Mouse (Mus musculus) left cerebral cortex, postnatal 36 days (tissue): Measurements from ENCODE around the gene Borcs8. TPM values are rescaled to one million over a fixed set of nuclear protein-coding genes. Genes with fewer than 3 reads are reported as not detected.

Experiments used
- DNase-seq, 2 experiments: peaks; one replicate each; pipeline ENCODE4 v3.0.0; 2021 to 2022; ENCODE audit warnings: low spot score in 2 of 2, mixed read lengths in 1 of 2
- intact Hi-C: fragments of 180-260 bp; cut with DNase I; formaldehyde crosslinking; loops from one replicate; pipeline ENCODE4 v1.15.1; 2025
- microRNA-seq: library from miRNA; unstranded; fragments of <30 nt; microRNA quantifications from one replicate; pipeline ENCODE4 v1.2.0, GENCODE M21; 2022
- total RNA-seq, 2 experiments: library from RNA; stranded (reverse); gene quantifications; 2 replicates each; pipeline ENCODE4 v1.2.3; 2021

Borcs8 gene
- total RNA-seq, 2 experiments from 2014 or later = 47.9 to 50.5 TPM

GRCm38 (mm10) chr8:70171240-70171639 is 31.9 kb downstream of the Borcs8 start:
- intact Hi-C loops = no loop called here
- DNase-seq = no peak

- intact Hi-C loops = no loop called here
- DNase-seq = peak; percentile 89 to 91
These were observed 32.9 kb downstream of the Borcs8 start, which contains the start of gene Tmem161a for GRCm38 (mm10) chr8:70172043-70172681. Tmem161a (plus strand) TSS chr8:70172356.

- no peak for DNase-seq
- intact Hi-C loops = no loop called here
These were observed 34.0 kb downstream of the Borcs8 start for GRCm38 (mm10) chr8:70173320-70173719.

GRCm38 (mm10) chr8:70174079-70174478 is 34.8 kb downstream of the Borcs8 start:
- DNase-seq = no peak
- intact Hi-C loops = no loop called here

- intact Hi-C loops = no loop called here
These were observed 38.9 kb downstream of the Borcs8 start for GRCm38 (mm10) chr8:70178231-70178630.

GRCm38 (mm10) chr8:70179082-70179481 is 39.8 kb downstream of the Borcs8 start:
- no peak for DNase-seq
- intact Hi-C loops = no loop called here

More at GRCm38 (mm10) chr8:70178231-70178630, 38.9 kb downstream of the Borcs8 start:
- no peak for DNase-seq

GRCm38 (mm10) chr8:70181212-70181902 is 42.1 kb downstream of the Borcs8 start:
- intact Hi-C loops = no loop called here
- no peak for DNase-seq

- intact Hi-C loops = no loop called here
These were observed 42.6 kb downstream of the Borcs8 start for GRCm38 (mm10) chr8:70181903-70182252.

GRCm38 (mm10) chr8:70183194-70183593 is 43.9 kb downstream of the Borcs8 start:
- intact Hi-C loops = no loop called here
- no peak for DNase-seq

More at GRCm38 (mm10) chr8:70181903-70182252, 42.6 kb downstream of the Borcs8 start:
- no peak for DNase-seq

- intact Hi-C loops = no loop called here
- DNase-seq = no peak
These were observed 49.4 kb downstream of the Borcs8 start for GRCm38 (mm10) chr8:70188707-70189106.

- intact Hi-C loops = loop anchor here (5.0 kb wide), 1 partner anchor 39 kb away; the partner anchor contains the start of genes Armc6 and Sugp2
- DNase-seq = no peak
These were observed 53.9 kb downstream of the Borcs8 start for GRCm38 (mm10) chr8:70193238-70193637.

GRCm38 (mm10) chr8:70194191-70194590 is 54.9 kb downstream of the Borcs8 start:
- DNase-seq = no peak
- intact Hi-C loops = loop anchor here (5.0 kb wide), 1 partner anchor 38 kb away; the partner anchor contains the start of genes Armc6 and Sugp2

GRCm38 (mm10) chr8:70195762-70196161 is 56.5 kb downstream of the Borcs8 start:
- intact Hi-C loops = no loop called here

More at GRCm38 (mm10) chr8:70195762-70196161, 56.5 kb downstream of the Borcs8 start:
- no peak for DNase-seq

Small RNA genes within 50 kb of the gene (microRNA-seq; reads per million reads assigned to microRNA genes)
- 23.6 reads per million, percentile 42 among the genes with 10 or more reads in this experiment for gene Mir7066

Other genes with a start within 250 kb of the Borcs8 start
- under 1 TPM in 1 of 2 experiments, not detected in 1; 0.32 TPM for gene Tssk6, start 237.3 kb upstream of the Borcs8 start, total RNA-seq
- gene Ndufa13, start 236.9 kb upstream of the Borcs8 start, total RNA-seq = 100 to 1,000 TPM; 144 to 161 TPM
- 10 to 100 TPM; 23.7 to 31.3 TPM for gene Yjefn3, start 236.8 kb upstream of the Borcs8 start, total RNA-seq
- gene Gatad2a, start 143.1 kb upstream of the Borcs8 start, total RNA-seq = 10 to 100 TPM; 27.3 to 27.6 TPM
- gene Mau2, start 96.8 kb upstream of the Borcs8 start, total RNA-seq = 10 to 100 TPM; 71.3 to 78.7 TPM
- gene Sugp1, start 96.7 kb upstream of the Borcs8 start, total RNA-seq = 10 to 100 TPM; 48.5 to 53.4 TPM
- gene Tm6sf2, start 66.6 kb upstream of the Borcs8 start, total RNA-seq = 1 to 10 TPM; 1.5 TPM
- gene Hapln4, start 56.0 kb upstream of the Borcs8 start, total RNA-seq = 10 to 100 TPM; 78.4 to 95.6 TPM
- 100 to 1,000 TPM; 192 to 201 TPM for gene Ncan, start 18.6 kb upstream of the Borcs8 start, total RNA-seq
- gene Nr2c2ap, start 8.2 kb upstream of the Borcs8 start, total RNA-seq = 10 to 100 TPM; 18.5 to 27.4 TPM
- gene Rfxank, start 345 bp upstream of the Borcs8 start, total RNA-seq = 10 to 100 TPM; 12.7 to 16.7 TPM
- under 1 TPM; 0.61 to 0.64 TPM for gene Mef2b, start 212 bp downstream of the Borcs8 start, total RNA-seq
- gene Tmem161a, start 32.9 kb downstream of the Borcs8 start, total RNA-seq = 10 to 100 TPM; 42.9 to 60.1 TPM
- 10 to 100 TPM; 29.7 to 45.9 TPM for gene Slc25a42, start 72.8 kb downstream of the Borcs8 start, total RNA-seq
- gene Sugp2, start 94.7 kb downstream of the Borcs8 start, total RNA-seq = 100 to 1,000 TPM; 105 to 126 TPM
- gene Armc6, start 95.0 kb downstream of the Borcs8 start, total RNA-seq = 10 to 100 TPM; 37.4 to 42.2 TPM
- gene Homer3, start 143.3 kb downstream of the Borcs8 start, total RNA-seq = 1 to 10 TPM; 9.1 to 9.6 TPM
- 10 to 100 TPM; 47.8 to 49.8 TPM for gene Ddx49, start 163.0 kb downstream of the Borcs8 start, total RNA-seq
- gene Cope, start 163.0 kb downstream of the Borcs8 start, total RNA-seq = 100 to 1,000 TPM; 124 to 139 TPM
- 100 to 1,000 TPM; 101 to 104 TPM for gene Cers1, start 176.3 kb downstream of the Borcs8 start, total RNA-seq
- gene Gdf1, start 190.3 kb downstream of the Borcs8 start, total RNA-seq = 10 to 100 TPM; 15.3 to 23.7 TPM
- gene Upf1, start 213.8 kb downstream of the Borcs8 start, total RNA-seq = 10 to 100 TPM; 59.2 to 66.3 TPM
- under 1 TPM; 0.25 to 0.88 TPM for gene Comp, start 234.1 kb downstream of the Borcs8 start, total RNA-seq